Mouse (Mus musculus): ENCODE measurements at regions not wholly inside any gene's neighbourhood (a gene's known extent, or its start where the extent isn't known, plus 50 kb on each side); places are given as distances from the start of the nearest gene placed in this dataset.

GRCm38 (mm10) chr8:48981667-48982066 is 137.9 kb upstream of the Tenm3 start:
- H3K4me3 ChIP-seq (ENCODE audit: insufficient read depth, low read depth, low read length): no peak overlapping the region
- WGBS: 66% methylated on average over 8 of the region's 8 CpGs
- no peak for DNase-seq
- no peaks in the 10 kb centered on the region for H3K36me3 ChIP-seq (ENCODE audit: control insufficient read depth, insufficient read depth, low read length)
- H3K27me3 ChIP-seq (replicated peaks; ENCODE audit: control insufficient read depth, insufficient read depth, low read length): no peaks in the 10 kb centered on the region
- no peaks in the 10 kb centered on the region for H3K4me1 ChIP-seq (ENCODE audit: control insufficient read depth, insufficient read depth, low read length)
- H3K27ac ChIP-seq (ENCODE audit: insufficient read depth, low read depth, low read length): no peak overlapping the region
- no peak for TF ChIP-seq CTCF (conservative IDR thresholded peaks at IDR 0.05; ENCODE audit: insufficient read depth, insufficient read length, low read depth, low read length)
- TF ChIP-seq POLR2A (IDR thresholded peaks at IDR 0.05; ENCODE audit: low read depth, low read length): no peak

DNA sequence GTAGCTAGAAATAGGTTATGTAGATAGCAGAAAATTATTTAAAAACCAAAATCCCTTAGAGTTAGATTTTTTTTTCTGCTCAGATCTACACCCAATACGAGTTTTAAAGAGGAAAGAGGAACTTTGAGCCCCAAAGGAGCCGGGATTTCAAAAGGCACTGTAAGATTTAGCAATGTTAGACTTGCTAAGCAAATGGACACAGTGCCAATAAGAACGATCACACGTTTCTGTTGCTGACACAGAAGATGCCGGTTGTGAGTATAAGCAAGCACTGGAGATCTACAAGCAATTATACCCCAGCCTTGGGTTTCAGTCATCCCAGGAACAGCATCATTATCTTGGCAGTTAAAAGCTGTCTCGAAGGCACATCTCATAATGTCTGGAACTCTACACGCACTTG is 137.0 kb upstream of the Tenm3 start:
- Histone ChIP-seq H3K27me3 (replicated peaks; ENCODE audit: control insufficient read depth, insufficient read depth, low read length) (no peaks in the 10 kb centered on the region), H3K27ac (ENCODE audit: insufficient read depth, low read depth, low read length) (no peak overlapping the region), H3K4me3 (ENCODE audit: insufficient read depth, low read depth, low read length) (no peak overlapping the region), H3K36me3 (ENCODE audit: control insufficient read depth, insufficient read depth, low read length) (no peaks in the 10 kb centered on the region), H3K4me1 (ENCODE audit: control insufficient read depth, insufficient read depth, low read length) (no peaks in the 10 kb centered on the region)
- TF ChIP-seq POLR2A (IDR thresholded peaks at IDR 0.05; ENCODE audit: low read depth, low read length): no peak
- no peak for TF ChIP-seq CTCF (conservative IDR thresholded peaks at IDR 0.05; ENCODE audit: insufficient read depth, insufficient read length, low read depth, low read length)
- no peak for DNase-seq
- WGBS: 80% methylated on average over 7 of the region's 7 CpGs

- H3K27ac ChIP-seq (ENCODE audit: insufficient read depth, low read depth, low read length): no peak overlapping the region
- no peaks in the 10 kb centered on the region for H3K4me1 ChIP-seq (ENCODE audit: control insufficient read depth, insufficient read depth, low read length)
- no peak overlapping the region for H3K4me3 ChIP-seq (ENCODE audit: insufficient read depth, low read depth, low read length)
- H3K36me3 ChIP-seq (ENCODE audit: control insufficient read depth, insufficient read depth, low read length): no peaks in the 10 kb centered on the region
- TF ChIP-seq POLR2A (IDR thresholded peaks at IDR 0.05; ENCODE audit: low read depth, low read length) (no peak), CTCF (conservative IDR thresholded peaks at IDR 0.05; ENCODE audit: insufficient read depth, insufficient read length, low read depth, low read length) (no peak)
- WGBS: 66% methylated on average over 5 of the region's 5 CpGs
- DNase-seq: no peak
- H3K27me3 ChIP-seq (replicated peaks; ENCODE audit: control insufficient read depth, insufficient read depth, low read length): no peaks in the 10 kb centered on the region
Observed at GRCm38 (mm10) chr8:48970655-48971054, 126.9 kb upstream of the Tenm3 start.

GRCm38 (mm10) chr8:48964929-48965328 is 121.2 kb upstream of the Tenm3 start:
- no peak for DNase-seq
- no peak overlapping the region for H3K4me3 ChIP-seq (ENCODE audit: insufficient read depth, low read depth, low read length)
- no peaks in the 10 kb centered on the region for H3K36me3 ChIP-seq (ENCODE audit: control insufficient read depth, insufficient read depth, low read length)
- no peaks in the 10 kb centered on the region for H3K4me1 ChIP-seq (ENCODE audit: control insufficient read depth, insufficient read depth, low read length)
- H3K27me3 ChIP-seq (replicated peaks; ENCODE audit: control insufficient read depth, insufficient read depth, low read length): no peaks in the 10 kb centered on the region
- no peak overlapping the region for H3K27ac ChIP-seq (ENCODE audit: insufficient read depth, low read depth, low read length)
- WGBS: 79% methylated on average over 1 of the region's 1 CpGs
- TF ChIP-seq POLR2A (IDR thresholded peaks at IDR 0.05; ENCODE audit: low read depth, low read length) (no peak), CTCF (conservative IDR thresholded peaks at IDR 0.05; ENCODE audit: insufficient read depth, insufficient read length, low read depth, low read length) (0 out of 2 replicates have a peak, but pooled peaks have one; percentile 28)

- TF ChIP-seq CTCF (conservative IDR thresholded peaks at IDR 0.05; ENCODE audit: insufficient read depth, insufficient read length, low read depth, low read length): no peak
- TF ChIP-seq POLR2A (IDR thresholded peaks at IDR 0.05; ENCODE audit: low read depth, low read length): no peak
Observed at GRCm38 (mm10) chr8:48957614-48958013, 113.9 kb upstream of the Tenm3 start.

GRCm38 (mm10) chr8:48951412-48951811 is 107.7 kb upstream of the Tenm3 start:
- no peaks in the 10 kb centered on the region for H3K4me1 ChIP-seq (ENCODE audit: control insufficient read depth, insufficient read depth, low read length)
- no peak overlapping the region for H3K4me3 ChIP-seq (ENCODE audit: insufficient read depth, low read depth, low read length)
- TF ChIP-seq POLR2A (IDR thresholded peaks at IDR 0.05; ENCODE audit: low read depth, low read length) (no peak), CTCF (conservative IDR thresholded peaks at IDR 0.05; ENCODE audit: insufficient read depth, insufficient read length, low read depth, low read length) (no peak)
- H3K36me3 ChIP-seq (ENCODE audit: control insufficient read depth, insufficient read depth, low read length): no peaks in the 10 kb centered on the region
- H3K27me3 ChIP-seq (replicated peaks; ENCODE audit: control insufficient read depth, insufficient read depth, low read length): no peaks in the 10 kb centered on the region
- no peak overlapping the region for H3K27ac ChIP-seq (ENCODE audit: insufficient read depth, low read depth, low read length)
- no peak for DNase-seq
- 81% methylated on average over 10 of the region's 10 CpGs for WGBS

More at GRCm38 (mm10) chr8:48957614-48958013, 113.9 kb upstream of the Tenm3 start:
- Histone ChIP-seq H3K4me3 (ENCODE audit: insufficient read depth, low read depth, low read length) (no peak overlapping the region), H3K27ac (ENCODE audit: insufficient read depth, low read depth, low read length) (no peak overlapping the region), H3K27me3 (replicated peaks; ENCODE audit: control insufficient read depth, insufficient read depth, low read length) (no peaks in the 10 kb centered on the region), H3K36me3 (ENCODE audit: control insufficient read depth, insufficient read depth, low read length) (no peaks in the 10 kb centered on the region), H3K4me1 (ENCODE audit: control insufficient read depth, insufficient read depth, low read length) (no peaks in the 10 kb centered on the region)
- WGBS: 52% methylated on average over 5 of the region's 5 CpGs
- no peak for DNase-seq

DNA sequence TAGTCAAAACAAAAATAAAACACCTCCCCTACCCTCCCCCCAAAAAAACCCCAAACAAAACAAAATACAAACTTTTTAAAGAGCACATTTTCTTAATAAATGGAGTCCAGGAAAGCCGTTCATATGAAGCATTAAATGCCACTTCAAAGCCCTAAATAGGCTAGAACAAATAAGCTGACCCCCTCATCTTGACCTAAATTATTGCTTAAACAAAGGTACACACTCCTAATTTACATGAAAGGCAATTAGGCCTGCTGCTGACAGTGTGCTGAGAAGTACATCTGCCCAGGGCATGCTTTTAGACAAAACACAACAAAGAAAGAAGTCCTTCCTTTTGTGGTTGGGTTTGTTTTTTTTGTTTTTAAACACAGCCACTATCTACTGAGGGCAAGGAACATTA is 100.4 kb upstream of the Tenm3 start:
- Histone ChIP-seq H3K4me3 (ENCODE audit: insufficient read depth, low read depth, low read length) (no peak overlapping the region), H3K36me3 (ENCODE audit: control insufficient read depth, insufficient read depth, low read length) (no peaks in the 10 kb centered on the region), H3K27me3 (replicated peaks; ENCODE audit: control insufficient read depth, insufficient read depth, low read length) (no peaks in the 10 kb centered on the region), H3K27ac (ENCODE audit: insufficient read depth, low read depth, low read length) (no peak overlapping the region), H3K4me1 (ENCODE audit: control insufficient read depth, insufficient read depth, low read length) (no peaks in the 10 kb centered on the region)
- 29% methylated on average over 1 of the region's 1 CpGs for WGBS
- DNase-seq: no peak
- no peak for TF ChIP-seq CTCF (conservative IDR thresholded peaks at IDR 0.05; ENCODE audit: insufficient read depth, insufficient read length, low read depth, low read length)
- TF ChIP-seq POLR2A (IDR thresholded peaks at IDR 0.05; ENCODE audit: low read depth, low read length): no peak

GRCm38 (mm10) chr8:48937144-48937543 is 93.4 kb upstream of the Tenm3 start:
- Histone ChIP-seq H3K36me3 (ENCODE audit: control insufficient read depth, insufficient read depth, low read length) (no peaks in the 10 kb centered on the region), H3K27ac (ENCODE audit: insufficient read depth, low read depth, low read length) (no peak overlapping the region), H3K4me3 (ENCODE audit: insufficient read depth, low read depth, low read length) (no peak overlapping the region), H3K27me3 (replicated peaks; ENCODE audit: control insufficient read depth, insufficient read depth, low read length) (no peaks in the 10 kb centered on the region), H3K4me1 (ENCODE audit: control insufficient read depth, insufficient read depth, low read length) (no peaks in the 10 kb centered on the region)
- TF ChIP-seq CTCF (conservative IDR thresholded peaks at IDR 0.05; ENCODE audit: insufficient read depth, insufficient read length, low read depth, low read length): no peak
- TF ChIP-seq POLR2A (IDR thresholded peaks at IDR 0.05; ENCODE audit: low read depth, low read length): no peak
- 86% methylated on average over 3 of the region's 3 CpGs for WGBS
- DNase-seq: no peak

All from kidney, adult 2 months (tissue).